Mouse (Mus musculus) brain, adult 2 months (tissue): ENCODE results near the gene Nfe2.

Experiments
- DNase-seq: peaks from one replicate; pipeline ENCODE4 v3.0.0; 2011; ENCODE audit warnings: low read depth, low spot score

Gene Nfe2

DNA sequence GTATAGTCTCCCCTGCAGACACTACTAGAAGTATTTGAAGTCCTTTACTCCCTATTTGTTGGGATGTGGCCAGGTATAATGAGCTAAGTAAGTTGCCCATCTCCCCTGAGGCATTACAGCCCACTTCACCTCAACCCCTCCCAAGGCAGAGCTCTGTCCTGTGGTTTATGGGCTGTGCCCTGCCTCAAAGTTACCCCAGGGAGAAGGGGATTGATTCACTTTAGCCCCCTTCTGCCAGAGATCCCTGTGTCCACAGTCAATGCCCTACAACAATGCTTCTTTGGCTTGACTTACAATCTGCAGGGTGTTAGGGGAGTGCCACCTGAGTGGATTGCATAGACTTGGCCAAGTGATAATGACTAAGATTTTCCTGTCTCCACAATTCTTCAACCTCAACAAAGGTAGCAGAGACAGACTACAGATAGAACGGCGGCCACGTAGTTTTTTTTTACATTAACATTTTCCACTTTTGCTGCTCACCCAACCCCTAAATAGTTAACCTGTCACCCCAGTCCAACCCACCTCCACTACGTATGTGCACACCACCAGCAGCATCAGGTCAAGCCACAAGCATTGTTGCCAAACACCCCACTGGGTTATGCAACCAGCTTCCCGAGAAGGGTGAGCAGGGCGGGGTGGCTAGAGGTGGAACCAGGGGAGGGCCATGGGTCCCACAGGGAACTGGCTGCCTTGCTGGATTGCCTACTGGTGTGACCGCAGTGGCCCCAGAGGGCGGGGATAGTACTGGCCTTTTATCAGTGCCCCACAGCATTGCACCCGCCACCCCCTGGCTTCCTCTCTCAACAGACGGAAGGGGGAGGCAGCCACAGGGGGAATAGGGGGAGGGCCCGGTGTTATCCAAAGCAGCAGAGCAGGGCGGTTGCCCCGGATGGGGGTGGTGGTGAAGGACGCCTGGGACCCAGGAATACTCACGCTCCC, at the start of gene Nfe2:
Gene Nfe2, minus strand, starts transcription at position 614 of the 939 bp plus-strand sequence.
- no peak for DNase-seq

- peak; percentile 97 for DNase-seq
Measured at GRCm38 (mm10) chr15:103307125-103307524, 48.9 kb upstream of the Nfe2 start.

- peak; percentile 50 for DNase-seq
Measured at GRCm38 (mm10) chr15:103305792-103306645, 47.8 kb upstream of the Nfe2 start.

DNA sequence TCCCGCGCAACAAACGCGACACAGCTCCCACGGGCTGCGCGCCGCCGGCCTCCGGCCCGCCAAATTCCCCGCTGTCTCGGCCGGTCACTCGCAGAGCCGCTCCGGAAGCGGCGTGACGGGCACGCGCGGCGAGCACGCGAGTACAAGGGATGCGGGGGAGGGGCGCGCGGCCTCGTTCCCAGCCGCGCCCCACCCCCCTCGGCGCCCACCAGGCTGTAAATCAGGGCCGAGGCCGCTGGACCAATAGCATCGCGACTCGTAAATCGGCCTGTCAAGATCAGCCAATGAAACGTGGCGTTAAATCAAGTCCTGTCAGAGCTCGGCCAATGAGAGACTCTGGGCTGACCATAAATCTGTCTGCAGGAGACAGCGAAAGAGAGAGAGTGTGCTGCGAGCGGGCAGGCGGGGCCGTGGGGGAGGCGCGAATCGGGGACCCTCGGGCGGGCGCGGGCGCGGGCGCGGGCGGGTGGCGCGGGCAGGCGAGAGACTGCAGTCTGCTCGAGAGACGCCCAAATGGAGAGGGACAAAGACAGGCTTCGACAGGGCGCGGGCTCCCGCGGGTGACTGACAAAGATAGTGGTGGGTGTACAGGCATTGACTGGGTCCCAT, 47.0 kb upstream of the Nfe2 start:
- peak; percentile 100 for DNase-seq

- DNase-seq, result no peak
Measured at GRCm38 (mm10) chr15:103304616-103304969, 46.4 kb upstream of the Nfe2 start.

GRCm38 (mm10) chr15:103303916-103304615, 45.9 kb upstream of the Nfe2 start:
- DNase-seq, result peak; percentile 48

GRCm38 (mm10) chr15:103302341-103303021, 44.3 kb upstream of the Nfe2 start:
- DNase-seq, result no peak

DNA sequence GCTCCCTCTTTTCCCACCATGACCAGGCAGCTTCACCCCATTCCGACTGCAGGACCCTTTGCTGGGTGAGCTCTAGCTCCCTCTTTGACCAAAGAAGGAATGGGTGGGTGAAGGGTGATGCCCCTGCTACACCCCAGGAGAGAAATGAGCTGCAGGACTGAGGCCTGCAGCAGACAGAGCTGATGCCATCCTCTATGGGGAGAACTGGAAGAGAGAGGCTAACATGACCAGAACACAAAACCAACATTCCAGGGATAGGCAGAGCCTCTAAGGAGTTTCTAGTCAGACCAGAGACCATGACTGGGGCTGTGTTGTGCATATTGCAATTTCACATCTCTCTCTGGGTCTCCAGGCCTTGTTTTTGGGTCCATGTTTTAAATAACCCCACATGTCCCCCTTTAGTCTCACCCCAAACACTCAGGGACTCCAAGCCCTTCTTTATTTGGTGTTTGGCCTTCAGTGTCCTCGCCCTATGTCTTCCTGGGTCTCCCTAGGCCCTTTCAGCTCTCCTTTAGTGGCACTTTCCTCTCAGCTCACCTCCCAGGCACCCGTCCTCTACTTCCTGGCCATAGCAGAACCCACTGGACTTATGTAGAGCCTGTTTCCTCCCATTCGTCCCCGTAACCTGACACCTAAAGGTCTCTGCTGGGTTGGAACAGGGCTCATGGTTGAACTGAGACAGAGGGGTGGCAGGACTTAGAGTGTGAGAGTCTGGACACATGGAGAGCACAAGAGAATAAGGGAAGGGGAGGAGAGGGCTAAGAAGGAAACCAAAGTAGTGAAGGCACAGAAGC, 43.5 kb upstream of the Nfe2 start:
- no peak for DNase-seq

DNA sequence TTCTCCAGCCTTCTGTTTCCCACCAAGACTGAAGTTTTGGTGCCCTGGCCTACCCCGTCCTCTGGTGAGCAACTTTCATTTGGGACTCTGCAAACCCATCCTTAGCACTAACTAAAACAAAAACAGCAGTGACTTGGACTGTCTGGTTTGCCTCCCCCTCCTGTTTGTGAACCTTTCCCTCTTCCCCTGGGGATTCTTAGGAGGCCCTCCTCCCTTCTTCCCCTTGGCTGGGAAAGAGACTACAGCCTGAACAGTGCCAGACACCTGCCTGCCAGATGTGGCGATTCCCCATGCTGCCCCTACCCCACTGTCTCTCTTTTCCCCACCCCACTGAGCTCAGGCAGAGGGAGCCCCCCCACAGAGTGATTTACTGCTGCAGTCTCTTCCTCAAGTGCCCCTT, 42.8 kb upstream of the Nfe2 start:
- no peak for DNase-seq

DNA sequence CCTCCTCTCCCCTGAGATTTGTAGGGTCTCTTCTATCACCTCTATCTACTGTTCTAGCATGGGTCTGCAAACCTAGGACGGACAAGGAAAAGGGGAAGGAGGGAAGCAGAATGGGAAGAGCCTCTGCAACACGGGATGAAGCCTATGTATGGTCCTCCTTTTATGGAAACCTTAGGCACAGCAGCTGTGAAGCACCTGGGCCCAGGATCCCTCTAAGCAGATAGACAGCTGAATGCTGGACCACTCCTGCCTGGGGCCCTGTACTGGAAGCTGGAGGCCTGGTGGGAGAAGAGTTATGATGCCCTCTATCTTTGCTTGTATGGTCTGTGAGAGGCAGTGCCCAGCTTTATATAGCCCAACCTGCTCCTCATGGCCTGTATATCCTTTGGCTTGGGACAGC, 42.4 kb upstream of the Nfe2 start:
- DNase-seq, result no peak

DNA sequence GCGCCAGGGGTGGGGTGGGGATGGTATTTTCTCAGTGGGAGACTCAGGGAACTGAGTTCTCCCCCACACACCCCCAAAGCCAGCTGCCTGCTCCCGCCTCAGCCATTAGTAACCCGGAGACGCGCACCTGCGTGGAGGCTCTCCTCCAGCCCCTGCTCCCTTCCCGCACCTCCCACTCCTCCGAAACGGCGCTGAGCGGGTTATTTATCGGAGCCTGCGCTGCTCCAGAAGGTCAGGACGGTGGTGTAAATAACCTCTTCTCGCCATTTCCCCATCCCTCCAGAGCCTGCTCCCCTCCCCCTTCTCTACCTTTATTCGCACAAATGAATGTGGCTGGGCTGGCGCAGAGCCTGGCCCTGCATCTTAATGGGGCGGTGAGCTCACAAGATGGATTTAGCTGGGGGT, 41.9 kb upstream of the Nfe2 start:
- peak; percentile 80 for DNase-seq

GRCm38 (mm10) chr15:103299644-103300043, 41.4 kb upstream of the Nfe2 start:
- DNase-seq, result peak; percentile 55

- no peak for DNase-seq
Measured at GRCm38 (mm10) chr15:103298861-103299616, 40.8 kb upstream of the Nfe2 start.

DNA sequence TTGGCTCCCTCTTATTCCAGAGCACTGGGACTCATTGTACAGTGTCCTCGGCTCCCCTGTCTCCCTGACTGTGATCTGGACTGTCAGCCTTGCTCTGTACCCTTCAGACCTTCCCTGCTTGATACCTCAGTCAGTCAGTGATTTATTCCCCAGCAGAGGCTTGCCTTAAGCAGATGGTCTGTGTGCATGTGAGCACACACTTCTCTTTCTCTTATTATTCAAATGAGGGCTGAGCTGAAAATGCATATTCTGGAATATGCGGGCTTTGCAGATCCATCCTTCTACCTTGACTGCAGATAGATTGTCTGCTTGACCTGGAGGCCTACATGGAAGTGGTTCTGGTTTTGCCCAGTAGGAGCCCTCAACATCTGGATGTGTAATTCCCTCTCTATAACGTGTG, 39.8 kb upstream of the Nfe2 start:
- DNase-seq, result no peak

DNA sequence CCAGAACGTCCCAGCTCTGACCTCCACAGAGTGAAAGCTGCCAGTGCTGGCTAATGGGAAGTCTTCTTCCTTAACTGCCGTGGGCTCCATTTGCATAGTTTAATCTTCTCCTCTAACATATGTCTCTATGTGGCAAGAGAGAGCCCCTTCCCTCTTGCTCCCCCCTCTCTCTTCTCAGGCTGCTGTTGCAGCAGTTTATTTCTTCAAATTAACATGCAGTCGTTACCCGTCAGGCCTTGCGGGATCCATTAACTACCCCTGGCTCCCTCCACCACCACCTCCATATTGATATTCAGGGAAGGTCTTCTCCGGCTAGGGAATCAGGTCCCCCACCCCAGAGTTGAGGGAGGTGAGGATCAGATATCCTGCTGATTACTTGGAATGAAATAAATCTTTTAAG, 39.1 kb upstream of the Nfe2 start:
- DNase-seq, result no peak

- DNase-seq, result no peak
Measured at GRCm38 (mm10) chr15:103295851-103296250, 37.6 kb upstream of the Nfe2 start.

- no peak for DNase-seq
Measured at GRCm38 (mm10) chr15:103294649-103295048, 36.4 kb upstream of the Nfe2 start.

DNA sequence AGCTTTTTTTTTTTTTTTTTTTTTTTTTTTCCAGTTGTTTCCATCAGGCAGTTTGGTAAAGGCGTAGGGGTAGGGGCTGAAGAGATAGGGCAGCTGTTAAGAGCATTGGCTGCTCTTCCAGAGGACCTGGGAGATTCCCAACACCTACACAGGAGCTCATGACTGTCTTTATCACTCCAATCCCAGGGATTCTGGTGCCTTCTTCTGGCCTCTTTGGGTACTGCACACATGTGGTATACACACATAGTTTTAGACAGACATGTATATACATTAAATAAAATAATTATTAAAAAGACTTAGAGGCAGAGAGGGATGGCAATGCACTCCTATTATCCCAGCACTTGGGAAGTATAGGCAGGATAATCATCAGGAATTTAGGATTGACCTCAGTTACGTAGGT, 35.2 kb upstream of the Nfe2 start:
- DNase-seq, result no peak

DNA sequence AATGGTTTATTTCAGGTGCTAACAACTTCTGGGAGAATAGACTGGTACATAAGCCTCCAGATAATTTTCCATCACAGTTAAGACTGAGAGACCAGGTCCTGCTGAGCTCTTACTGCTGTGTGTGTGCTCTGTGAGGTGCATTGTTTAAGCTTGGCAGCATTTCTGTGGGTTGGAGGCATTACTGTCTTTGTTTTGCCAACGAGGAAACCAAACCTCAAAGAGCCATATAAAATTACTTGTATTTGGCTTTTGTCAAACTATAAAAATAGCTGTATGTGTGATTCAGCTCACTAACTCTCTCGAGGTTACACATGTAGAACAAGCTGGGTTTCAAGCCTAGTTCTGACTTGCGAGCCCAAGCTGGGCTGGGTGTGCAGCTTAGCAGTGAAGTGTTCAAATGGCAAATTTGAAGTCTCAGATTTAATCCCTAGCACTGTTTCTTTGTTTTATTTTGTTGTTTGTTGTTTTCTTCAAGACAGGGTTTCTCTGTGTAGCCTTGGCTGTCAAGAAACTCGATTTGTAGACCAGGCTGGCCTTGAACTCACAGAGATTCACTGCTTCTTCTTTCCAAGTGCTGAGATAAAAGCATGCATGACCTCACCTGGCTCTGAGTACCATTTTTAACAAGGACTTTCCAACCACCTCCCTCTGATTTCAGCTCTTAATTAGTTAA, 34.6 kb upstream of the Nfe2 start:
- DNase-seq, result peak; percentile 47
